Mouse (Mus musculus): Measurements from ENCODE around the gene Sox6. TPM values are rescaled to one million over a fixed set of nuclear protein-coding genes. Genes with fewer than 3 reads are reported as not detected.
"Not testable (repeated sequence)": the region's sequence is repeated elsewhere in the genome, so short reads cannot be mapped to it uniquely, and the experiment has no call there.

Gene Sox6
- 10 to 100 TPM; 54.8 to 56.6 TPM for total RNA-seq (2021)

- intact Hi-C loops (cut with DNase I): loop anchor here (5.0 to 10.0 kb wide), 3 partner anchors 674 to 1166 kb away; no protein-coding TSS in a partner anchor
- DNase-seq: no peak
These were observed at the start of gene Sox6 for GRCm38 (mm10) chr7:116038511-116038910. TSS of gene Sox6 (minus strand) at chr7:116038796.

GRCm38 (mm10) chr7:116084366-116084765 lies 45.8 kb upstream of the Sox6 start, which contains the start of gene Gm4353:
TSS of gene Gm4353 (minus strand) at chr7:116084635.
- intact Hi-C loops (cut with DNase I); DNase-seq: not testable (repeated sequence)

GRCm38 (mm10) chr7:116060739-116061138 lies 22.1 kb upstream of the Sox6 start:
- DNase-seq: no peak
- intact Hi-C loops (cut with DNase I): no loop called here

GRCm38 (mm10) chr7:116040470-116041019 lies 1.9 kb upstream of the Sox6 start:
- intact Hi-C loops (cut with DNase I): no loop called here
- DNase-seq: no peak

GRCm38 (mm10) chr7:116039538-116040466 lies 1.2 kb upstream of the Sox6 start:
- intact Hi-C loops (cut with DNase I): loop anchor here (5.0 to 10.0 kb wide), 3 partner anchors 675 to 1168 kb away; no protein-coding TSS in a partner anchor
- DNase-seq: peak; percentile 89

GRCm38 (mm10) chr7:116039196-116039537 lies 571 bp upstream of the Sox6 start, which contains the start of gene 1110004F10Rik:
TSS of gene 1110004F10Rik (plus strand) at chr7:116039397.
- DNase-seq: no peak
- intact Hi-C loops (cut with DNase I): loop anchor here (5.0 to 10.0 kb wide), 3 partner anchors 674 to 1167 kb away; no protein-coding TSS in a partner anchor

GRCm38 (mm10) chr7:116038024-116038423 lies 572 bp downstream of the Sox6 start:
- intact Hi-C loops (cut with DNase I): loop anchor here (5.0 to 10.0 kb wide), 3 partner anchors 673 to 1166 kb away; no protein-coding TSS in a partner anchor
- DNase-seq: no peak

- intact Hi-C loops (cut with DNase I): loop anchor here (5.0 to 10.0 kb wide), 3 partner anchors 672 to 1165 kb away; no protein-coding TSS in a partner anchor
- DNase-seq: no peak
These were observed 1.7 kb downstream of the Sox6 start for GRCm38 (mm10) chr7:116036591-116037555.

GRCm38 (mm10) chr7:116035504-116035903 lies 3.1 kb downstream of the Sox6 start:
- no peak for DNase-seq
- intact Hi-C loops (cut with DNase I): loop anchor here (5.0 to 10.0 kb wide), 3 partner anchors 671 to 1163 kb away; no protein-coding TSS in a partner anchor

GRCm38 (mm10) chr7:116034282-116034758 lies 4.3 kb downstream of the Sox6 start:
- intact Hi-C loops (cut with DNase I): loop anchor here (5.0 to 10.0 kb wide), 2 partner anchors 212 to 670 kb away; no protein-coding TSS in a partner anchor
- DNase-seq: peak; percentile 80

- peak; percentile 68 for DNase-seq
- intact Hi-C loops (cut with DNase I): loop anchor here (5.0 to 10.0 kb wide), 2 partner anchors 211 to 669 kb away; no protein-coding TSS in a partner anchor
These were observed 5.0 kb downstream of the Sox6 start for GRCm38 (mm10) chr7:116033371-116034241.

- intact Hi-C loops (cut with DNase I): loop anchor here (5.0 to 10.0 kb wide), 2 partner anchors 210 to 668 kb away; no protein-coding TSS in a partner anchor
- peak; percentile 78 for DNase-seq
These were observed 5.8 kb downstream of the Sox6 start for GRCm38 (mm10) chr7:116032596-116033307.

GRCm38 (mm10) chr7:116031718-116032595 lies 6.6 kb downstream of the Sox6 start:
- intact Hi-C loops (cut with DNase I): loop anchor here (5.0 to 10.0 kb wide), 2 partner anchors 210 to 667 kb away; no protein-coding TSS in a partner anchor
- peak; percentile 48 for DNase-seq

GRCm38 (mm10) chr7:116031388-116031717 lies 7.2 kb downstream of the Sox6 start:
- intact Hi-C loops (cut with DNase I): loop anchor here (5.0 to 10.0 kb wide), 2 partner anchors 209 to 667 kb away; no protein-coding TSS in a partner anchor
- DNase-seq: no peak

- peak; percentile 43 for DNase-seq
- intact Hi-C loops (cut with DNase I): loop anchor here (5.0 to 10.0 kb wide), 2 partner anchors 208 to 666 kb away; no protein-coding TSS in a partner anchor
These were observed 7.8 kb downstream of the Sox6 start for GRCm38 (mm10) chr7:116030597-116031387.

- DNase-seq: no peak
These were observed 8.6 kb downstream of the Sox6 start for GRCm38 (mm10) chr7:116029991-116030390.

More at GRCm38 (mm10) chr7:116029991-116030390, 8.6 kb downstream of the Sox6 start:
- intact Hi-C loops (cut with DNase I): loop anchor here (5.0 to 10.0 kb wide), 2 partner anchors 208 to 665 kb away; no protein-coding TSS in a partner anchor

Data from left cerebral cortex, postnatal 4 days (tissue).